Mouse (Mus musculus) ES-CJ7 (cell line): ENCODE data around the gene Agr2.

Experiments used
- DNase-seq: peaks from one replicate; pipeline ENCODE4 v3.0.0; 2011; ENCODE audit warnings: low read depth, low spot score

Agr2 gene

DNA sequence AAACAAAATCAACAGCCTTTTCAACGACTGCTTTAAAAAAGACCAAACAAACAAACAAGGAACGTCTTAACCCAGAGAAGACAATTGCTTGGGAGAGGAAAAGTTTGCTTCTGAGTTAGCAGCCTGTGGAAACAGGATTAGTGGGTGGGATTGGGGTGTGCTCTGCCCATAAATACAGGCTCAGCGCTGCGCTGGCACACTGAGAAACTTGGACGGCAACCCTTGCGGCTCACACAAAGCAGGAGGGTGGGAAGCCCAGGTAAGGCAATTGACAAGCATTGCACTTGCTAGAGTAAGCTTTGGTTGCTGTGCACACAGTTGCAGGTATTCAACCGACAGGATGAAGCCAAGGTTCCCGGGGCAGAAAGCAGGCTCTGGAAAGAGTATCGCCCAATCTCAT is at the start of gene Agr2:
Gene Agr2 (plus strand): TSS at position 197 of the 400 bp plus-strand sequence.
- DNase-seq = no peak

- no peak for DNase-seq
Observed at GRCm38 (mm10) chr12:35951757-35952156, 41.0 kb upstream of the Agr2 start.

DNA sequence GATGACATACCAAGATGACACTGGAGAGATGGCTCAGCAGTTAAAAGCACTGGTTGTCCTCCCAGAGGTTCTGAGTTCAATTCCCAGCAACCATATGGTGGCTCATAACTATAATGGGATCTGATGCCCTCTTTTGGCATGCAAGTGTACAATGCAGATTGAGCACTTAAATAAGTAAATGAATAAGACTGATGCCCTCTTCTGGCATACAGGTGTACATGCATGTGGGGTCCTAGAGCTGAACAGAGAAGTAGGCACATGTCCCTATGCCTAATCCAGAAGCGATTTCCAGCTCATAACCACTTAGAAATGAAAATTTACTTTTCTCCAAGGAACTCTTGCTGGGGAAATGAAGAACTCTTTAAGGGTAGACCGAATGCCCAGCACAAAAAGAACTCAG is 35.5 kb upstream of the Agr2 start:
- DNase-seq = peak; percentile 31

- DNase-seq = no peak
Observed at GRCm38 (mm10) chr12:35966098-35966767, 26.5 kb upstream of the Agr2 start.

DNA sequence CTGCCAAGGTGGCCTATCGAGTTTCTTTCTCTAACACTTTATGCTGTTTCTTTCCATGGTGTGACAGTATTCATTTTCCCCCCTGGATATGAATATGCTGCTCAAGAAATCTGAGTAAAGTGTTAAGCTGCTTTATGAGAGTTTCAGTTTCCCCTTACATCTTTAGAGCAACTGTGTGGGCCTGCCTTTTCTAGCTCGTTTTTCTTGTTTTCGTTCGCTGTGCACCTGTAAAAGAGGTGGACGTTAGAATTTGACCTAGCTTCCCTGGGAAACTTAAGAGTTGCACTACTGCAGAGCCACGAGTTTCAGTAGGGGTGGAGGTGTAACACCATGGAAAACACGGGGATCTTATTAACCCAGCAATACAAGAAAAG is 26.0 kb upstream of the Agr2 start:
- DNase-seq = no peak

GRCm38 (mm10) chr12:35975898-35976297 is 16.8 kb upstream of the Agr2 start:
- no peak for DNase-seq

- DNase-seq = no peak
Observed at GRCm38 (mm10) chr12:35977633-35978246, 15.0 kb upstream of the Agr2 start.

DNA sequence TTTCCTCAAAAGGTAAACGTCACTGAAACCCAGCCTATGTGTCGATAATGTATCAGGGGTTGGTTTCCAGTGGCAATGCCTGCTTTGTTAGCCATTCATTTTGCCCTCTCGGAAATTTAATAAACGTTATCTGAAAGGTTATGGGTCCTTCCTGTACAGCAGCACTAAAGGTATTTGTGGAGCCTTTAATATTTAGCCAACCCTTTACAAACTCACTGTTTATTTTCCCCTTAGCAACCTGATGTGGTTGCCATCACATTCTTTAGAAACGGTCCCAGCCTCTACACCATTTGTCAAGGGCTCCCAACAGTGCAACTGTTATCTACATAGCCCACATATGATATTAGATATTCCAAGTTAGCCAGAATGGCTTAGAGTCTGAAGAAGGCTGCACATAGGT is 13.1 kb upstream of the Agr2 start:
- no peak for DNase-seq

DNA sequence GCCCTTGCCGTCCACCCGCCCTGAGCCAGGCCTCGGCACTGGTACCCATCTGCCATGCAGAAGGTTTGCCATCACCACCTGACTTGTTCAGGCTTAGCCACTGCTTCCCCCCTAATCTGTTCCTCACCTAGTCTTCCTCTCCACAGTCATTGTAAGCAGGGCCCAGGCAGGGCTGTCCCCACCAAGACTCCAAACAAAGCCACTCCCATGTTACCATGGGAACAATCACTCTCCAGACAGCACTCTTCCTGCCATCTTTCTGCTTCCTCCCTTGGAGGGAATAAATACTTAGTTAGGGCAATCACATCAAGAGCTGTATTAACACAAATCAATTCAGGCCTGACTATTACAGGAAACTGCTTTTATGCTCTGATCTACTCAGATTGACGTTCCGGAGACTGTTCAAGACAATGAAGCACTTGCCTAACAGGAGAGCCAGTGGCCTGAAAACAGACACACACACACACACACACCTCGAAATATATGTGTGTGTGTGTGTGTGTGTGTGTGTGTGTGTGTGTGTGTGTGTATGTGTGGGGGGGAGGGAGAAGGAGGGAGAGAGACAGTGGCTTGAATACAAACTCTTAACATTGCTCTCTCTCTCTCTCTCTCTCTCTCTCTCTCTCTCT is 10.9 kb upstream of the Agr2 start:
- peak; percentile 51 for DNase-seq

GRCm38 (mm10) chr12:35983472-35983871 is 9.2 kb upstream of the Agr2 start:
- DNase-seq = no peak

DNA sequence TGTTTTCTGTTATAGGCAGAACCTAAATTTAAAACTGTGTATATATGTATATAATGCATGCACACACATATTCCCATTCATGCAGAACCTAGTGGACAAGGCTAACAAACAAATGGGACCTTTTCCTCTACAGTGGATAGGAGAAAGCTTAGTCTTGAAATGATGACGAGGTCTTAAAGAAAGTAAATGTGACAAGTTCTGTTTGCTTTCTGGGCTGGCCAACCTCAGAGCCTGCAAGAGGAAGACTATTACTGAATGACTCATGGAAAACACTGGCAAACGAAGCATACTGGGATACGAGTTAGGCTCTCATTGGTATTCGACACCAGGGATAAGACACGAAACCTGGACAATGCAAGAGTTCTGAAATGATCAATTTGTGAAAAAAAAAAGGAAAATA is 8.0 kb upstream of the Agr2 start:
- DNase-seq = no peak

- no peak for DNase-seq
Observed at GRCm38 (mm10) chr12:35993583-35993982, 876 bp downstream of the Agr2 start.

DNA sequence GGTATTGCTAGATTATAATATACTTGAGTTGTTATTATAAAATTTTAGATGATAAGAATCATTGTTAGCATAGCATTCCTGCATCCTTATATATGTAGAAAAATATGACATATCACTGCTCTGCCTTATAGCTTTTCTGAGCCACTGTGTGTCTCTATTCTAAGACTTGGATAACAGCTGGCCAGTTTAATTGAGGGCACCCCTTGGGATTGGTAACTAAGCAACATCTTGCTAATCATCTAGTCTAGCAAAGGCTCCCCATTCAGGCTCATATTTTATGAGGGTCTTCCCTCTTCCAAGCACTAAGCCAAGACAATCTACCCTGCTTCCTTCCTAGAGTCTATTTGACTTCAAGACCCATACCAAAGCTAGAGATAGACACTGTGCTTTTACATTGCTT is 1.4 kb downstream of the Agr2 start:
- DNase-seq = no peak

DNA sequence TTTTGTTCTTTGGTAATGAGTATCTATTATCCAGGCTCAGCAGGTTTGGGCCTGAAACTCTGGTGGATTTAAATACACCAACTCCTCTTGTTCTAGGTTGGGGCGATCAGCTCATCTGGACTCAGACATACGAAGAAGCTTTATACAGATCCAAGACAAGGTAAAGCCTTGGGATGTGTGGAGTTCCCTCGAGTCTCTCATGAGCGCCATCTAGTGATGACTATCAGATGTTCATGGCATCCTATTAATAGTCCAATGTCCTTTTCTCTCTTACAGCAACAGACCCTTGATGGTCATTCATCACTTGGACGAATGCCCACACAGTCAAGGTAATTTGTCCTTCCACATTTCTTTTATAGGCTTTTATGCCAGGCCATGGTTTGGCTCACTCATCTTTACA is 3.1 kb downstream of the Agr2 start:
- DNase-seq = peak; percentile 76

DNA sequence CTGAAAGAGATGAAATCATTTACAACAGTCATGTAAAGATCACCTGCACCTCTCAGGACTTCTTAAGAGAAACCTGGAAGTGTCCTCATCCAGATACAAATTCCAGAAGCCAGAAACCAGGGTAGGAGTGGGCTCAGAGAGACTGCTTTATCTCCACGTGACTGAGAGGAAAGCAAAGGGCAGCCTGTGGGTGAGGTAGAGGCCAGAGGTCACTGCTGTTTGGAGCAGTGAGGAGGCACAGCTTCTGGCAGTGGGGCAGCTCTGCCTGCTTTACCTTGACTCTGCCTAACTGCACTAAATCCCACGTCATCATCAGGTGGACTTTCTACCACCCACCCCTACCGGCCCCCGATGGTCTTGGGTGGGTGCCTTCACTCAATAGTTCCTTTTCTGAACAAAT is 12.0 kb downstream of the Agr2 start:
- DNase-seq = no peak

DNA sequence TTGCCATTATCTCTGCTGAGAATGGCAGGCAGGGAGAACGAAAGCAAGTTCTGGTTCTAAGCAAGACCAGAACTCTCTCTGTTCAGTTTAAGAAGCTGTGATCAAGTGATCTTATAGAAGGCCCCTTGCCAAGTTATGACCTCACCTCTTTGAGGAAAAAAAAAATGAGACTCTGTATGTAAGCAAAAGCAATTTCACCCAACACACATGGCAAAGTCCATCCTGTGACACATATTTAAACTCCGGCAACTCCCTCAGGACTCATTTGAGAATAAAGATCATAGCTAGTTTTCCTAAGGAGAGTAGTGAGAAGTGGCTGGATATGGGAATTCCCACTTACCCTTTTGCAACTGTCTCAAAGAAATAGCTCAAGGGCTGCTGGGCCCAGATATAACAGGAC is 14.9 kb downstream of the Agr2 start:
- DNase-seq = no peak

DNA sequence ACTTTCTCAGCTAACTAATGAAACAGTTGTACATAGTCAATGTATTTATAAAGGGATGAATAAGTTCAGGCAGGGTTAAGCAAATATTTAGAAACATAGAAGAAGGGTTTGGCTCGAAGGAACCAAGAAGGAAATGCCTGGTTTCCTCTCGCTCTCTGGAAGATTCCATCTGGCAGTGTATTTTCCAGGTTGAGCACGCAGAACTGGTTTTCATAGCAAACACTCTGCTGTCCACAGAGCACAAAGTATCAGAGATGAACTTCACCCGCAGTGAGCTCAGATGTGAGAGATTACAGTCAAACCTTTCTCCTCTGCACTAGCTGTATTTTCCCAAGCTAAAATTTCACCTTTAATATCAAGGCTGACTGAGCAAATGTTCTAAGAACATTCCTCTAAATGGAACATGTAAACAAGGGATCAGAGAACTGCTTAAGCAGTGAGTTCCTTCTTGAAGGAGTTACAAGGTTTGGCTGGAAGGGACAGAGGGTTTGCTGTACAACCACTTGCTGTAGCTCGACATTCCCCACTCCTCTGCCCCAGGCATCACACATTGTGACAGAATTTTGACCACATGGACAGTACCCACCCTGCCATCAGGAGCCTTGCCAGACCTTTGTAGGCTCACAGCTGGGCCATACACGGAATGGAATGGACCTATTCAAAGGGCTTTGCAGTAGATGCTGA is 15.8 kb downstream of the Agr2 start:
- DNase-seq = no peak

GRCm38 (mm10) chr12:36013216-36013910 is 20.7 kb downstream of the Agr2 start:
- DNase-seq = no peak

- peak; percentile 20 for DNase-seq
Observed at GRCm38 (mm10) chr12:36017791-36018190, 25.1 kb downstream of the Agr2 start.

DNA sequence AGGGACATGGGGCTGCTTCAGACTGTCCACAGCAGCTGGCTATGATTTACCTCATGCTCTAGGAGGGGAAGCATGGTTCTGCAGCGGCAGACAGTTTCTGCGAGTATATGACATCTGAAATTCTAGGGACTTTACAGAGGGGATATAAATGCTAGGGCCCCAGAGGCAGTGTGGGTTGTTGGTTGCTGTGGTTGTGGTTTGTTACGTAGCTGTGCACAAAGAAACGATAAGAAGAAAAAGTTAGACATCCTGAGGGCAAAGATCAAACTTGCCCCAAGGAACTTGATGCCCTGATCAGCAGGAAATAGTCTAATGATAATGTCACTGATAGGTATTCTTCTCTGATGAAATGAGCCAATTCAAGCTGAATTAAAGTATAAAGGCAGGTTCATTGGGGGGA is 26.9 kb downstream of the Agr2 start:
- DNase-seq = no peak

- DNase-seq = peak; percentile 12
Observed at GRCm38 (mm10) chr12:36020081-36020480, 27.4 kb downstream of the Agr2 start.

GRCm38 (mm10) chr12:36020710-36021109 is 28.0 kb downstream of the Agr2 start:
- peak; percentile 69 for DNase-seq
